Mouse (Mus musculus): Measurements from ENCODE around the gene Kctd5.
"Not testable (repeated sequence)": the region's sequence is repeated elsewhere in the genome, so short reads cannot be mapped to it uniquely, and the experiment has no call there.

Kctd5 gene

GRCm38 (mm10) chr17:24072919-24073696 lies at the start of gene Kctd5:
Kctd5 (minus strand) TSS chr17:24073485.
- peak; percentile 95 for DNase-seq (ENCODE audit: low read depth, low spot score)

GRCm38 (mm10) chr17:24119446-24119845 lies 46.2 kb upstream of the Kctd5 start:
- no peak for DNase-seq (ENCODE audit: low read depth, low spot score)

GRCm38 (mm10) chr17:24113031-24113430 lies 39.7 kb upstream of the Kctd5 start:
- DNase-seq (ENCODE audit: low read depth, low spot score), result no peak

GRCm38 (mm10) chr17:24111256-24111655 lies 38.0 kb upstream of the Kctd5 start:
- DNase-seq (ENCODE audit: low read depth, low spot score), result no peak

- DNase-seq (ENCODE audit: low read depth, low spot score), result no peak
Measured at GRCm38 (mm10) chr17:24108896-24109295, 35.6 kb upstream of the Kctd5 start.

- no peak for DNase-seq (ENCODE audit: low read depth, low spot score)
Measured at GRCm38 (mm10) chr17:24105111-24105510, 31.8 kb upstream of the Kctd5 start.

GRCm38 (mm10) chr17:24098354-24098753 lies 25.1 kb upstream of the Kctd5 start:
- DNase-seq (ENCODE audit: low read depth, low spot score), result no peak

GRCm38 (mm10) chr17:24090575-24090974 lies 17.3 kb upstream of the Kctd5 start:
- peak; percentile 11 for DNase-seq (ENCODE audit: low read depth, low spot score)

GRCm38 (mm10) chr17:24086399-24086798 lies 13.1 kb upstream of the Kctd5 start:
- DNase-seq (ENCODE audit: low read depth, low spot score), result not testable (repeated sequence)

GRCm38 (mm10) chr17:24084593-24084992 lies 11.3 kb upstream of the Kctd5 start:
- DNase-seq (ENCODE audit: low read depth, low spot score), result peak; percentile 62

- no peak for DNase-seq (ENCODE audit: low read depth, low spot score)
Measured at GRCm38 (mm10) chr17:24077101-24077500, 3.8 kb upstream of the Kctd5 start.

- no peak for DNase-seq (ENCODE audit: low read depth, low spot score)
Measured at GRCm38 (mm10) chr17:24069531-24069930, 3.8 kb downstream of the Kctd5 start.

- no peak for DNase-seq (ENCODE audit: low read depth, low spot score)
Measured at GRCm38 (mm10) chr17:24068271-24068670, 5.0 kb downstream of the Kctd5 start.

- no peak for DNase-seq (ENCODE audit: low read depth, low spot score)
Measured at GRCm38 (mm10) chr17:24062459-24063155, 10.7 kb downstream of the Kctd5 start.

- no peak for DNase-seq (ENCODE audit: low read depth, low spot score)
Measured at GRCm38 (mm10) chr17:24057730-24058245, 15.5 kb downstream of the Kctd5 start.

GRCm38 (mm10) chr17:24056636-24057625 lies 16.4 kb downstream of the Kctd5 start:
- DNase-seq (ENCODE audit: low read depth, low spot score), result no peak

- no peak for DNase-seq (ENCODE audit: low read depth, low spot score)
Measured at GRCm38 (mm10) chr17:24049008-24049407, 24.3 kb downstream of the Kctd5 start.

GRCm38 (mm10) chr17:24048053-24048452 lies 25.2 kb downstream of the Kctd5 start:
- DNase-seq (ENCODE audit: low read depth, low spot score), result no peak

GRCm38 (mm10) chr17:24046026-24046425 lies 27.3 kb downstream of the Kctd5 start:
- no peak for DNase-seq (ENCODE audit: low read depth, low spot score)

- DNase-seq (ENCODE audit: low read depth, low spot score), result no peak
Measured at GRCm38 (mm10) chr17:24045608-24046007, 27.7 kb downstream of the Kctd5 start.

GRCm38 (mm10) chr17:24044482-24044881 lies 28.8 kb downstream of the Kctd5 start:
- DNase-seq (ENCODE audit: low read depth, low spot score), result no peak

Data from CD4-positive helper T cell, adult 2 months (primary cell).